Mouse (Mus musculus) induced T-regulatory cell, adult 2 months (primary cell): ENCODE measurements around the gene Cnbd2.

ENCODE experiments used
- DNase-seq: peaks from one replicate; pipeline ENCODE4 v3.0.0-alpha.2; 2012; ENCODE audit warnings: low read depth

Cnbd2 gene

GRCm38 (mm10) chr2:156312297-156312897, at the start of gene Cnbd2, which contains the start of gene Scand1:
TSS of gene Cnbd2 (plus strand) at chr2:156312299.
TSS of gene Scand1 (minus strand) at chr2:156312704.
- DNase-seq = peak; percentile 93

GRCm38 (mm10) chr2:156263204-156263893, 48.8 kb upstream of the Cnbd2 start:
- no peak for DNase-seq

GRCm38 (mm10) chr2:156267636-156268035, 44.5 kb upstream of the Cnbd2 start:
- DNase-seq = no peak

- DNase-seq = no peak
Observed at GRCm38 (mm10) chr2:156272553-156272952, 39.5 kb upstream of the Cnbd2 start.

GRCm38 (mm10) chr2:156278226-156279017, 33.7 kb upstream of the Cnbd2 start:
- DNase-seq = peak; percentile 84

GRCm38 (mm10) chr2:156281227-156281626, 30.9 kb upstream of the Cnbd2 start:
- DNase-seq = no peak

GRCm38 (mm10) chr2:156285161-156285560, 26.9 kb upstream of the Cnbd2 start:
- DNase-seq = no peak

GRCm38 (mm10) chr2:156286733-156287132, 25.4 kb upstream of the Cnbd2 start:
- DNase-seq = no peak

- no peak for DNase-seq
Observed at GRCm38 (mm10) chr2:156288222-156288621, 23.9 kb upstream of the Cnbd2 start.

- DNase-seq = no peak
Observed at GRCm38 (mm10) chr2:156289552-156290160, 22.4 kb upstream of the Cnbd2 start.

- no peak for DNase-seq
Observed at GRCm38 (mm10) chr2:156291998-156292397, 20.1 kb upstream of the Cnbd2 start.

- no peak for DNase-seq
Observed at GRCm38 (mm10) chr2:156295601-156296063, 16.5 kb upstream of the Cnbd2 start.

- DNase-seq = no peak
Observed at GRCm38 (mm10) chr2:156296190-156296589, 15.9 kb upstream of the Cnbd2 start.

GRCm38 (mm10) chr2:156297653-156298052, 14.4 kb upstream of the Cnbd2 start:
- no peak for DNase-seq

- no peak for DNase-seq
Observed at GRCm38 (mm10) chr2:156298458-156298857, 13.6 kb upstream of the Cnbd2 start.

GRCm38 (mm10) chr2:156302063-156302462, 10.0 kb upstream of the Cnbd2 start:
- DNase-seq = no peak

- DNase-seq = no peak
Observed at GRCm38 (mm10) chr2:156304351-156304750, 7.7 kb upstream of the Cnbd2 start.

- peak; percentile 78 for DNase-seq
Observed at GRCm38 (mm10) chr2:156305818-156306217, 6.3 kb upstream of the Cnbd2 start.

- DNase-seq = peak; percentile 34
Observed at GRCm38 (mm10) chr2:156307261-156307660, 4.8 kb upstream of the Cnbd2 start.

GRCm38 (mm10) chr2:156309948-156310347, 2.2 kb upstream of the Cnbd2 start:
- no peak for DNase-seq

GRCm38 (mm10) chr2:156310455-156310854, 1.6 kb upstream of the Cnbd2 start:
- DNase-seq = no peak

GRCm38 (mm10) chr2:156310945-156311344, 1.2 kb upstream of the Cnbd2 start:
- DNase-seq = no peak
